Mouse (Mus musculus) liver, adult 2 months (tissue): ENCODE measurements around the gene Armc2. TPM values are rescaled to one million over a fixed set of nuclear protein-coding genes. Genes with fewer than 3 reads are reported as not detected.

Experiments
- DNase-seq: peaks from one replicate; pipeline ENCODE4 v3.0.0-alpha.2; 2011; ENCODE audit warnings: low read depth, low spot score; ENCODE audit errors: extremely low read depth
- H3K27ac ChIP-seq: fragments of 200-500 bp; replicated peaks from 2 replicates; pipeline ENCODE4 v1.5.1; 2012; ENCODE audit warnings: low read depth, mild to moderate bottlenecking, control low read depth, inconsistent platforms, low read length; ENCODE audit not compliant: insufficient read depth
- H3K27me3 ChIP-seq: fragments of 200-500 bp; 2 replicates; pipeline ENCODE4 v1.6.1; 2012; ENCODE audit warnings: mild to moderate bottlenecking, moderate library complexity, low read length, inconsistent platforms; ENCODE audit not compliant: control insufficient read depth, insufficient read depth
- H3K36me3 ChIP-seq: fragments of 200-500 bp; 2 replicates; pipeline ENCODE4 v1.6.1; 2012; ENCODE audit warnings: low read length, inconsistent platforms; ENCODE audit not compliant: control insufficient read depth, insufficient read depth
- H3K4me1 ChIP-seq: fragments of 200-500 bp; 2 replicates; pipeline ENCODE4 v1.6.1; 2011; ENCODE audit warnings: low read length; ENCODE audit not compliant: control insufficient read depth, insufficient read depth
- H3K4me3 ChIP-seq: fragments of 200-500 bp; 2 replicates; pipeline ENCODE4 v1.5.1; 2011; ENCODE audit warnings: low read depth, mild to moderate bottlenecking, control low read depth, low read length, moderate library complexity; ENCODE audit not compliant: insufficient read depth
- H3K79me2 ChIP-seq: fragments of 200-500 bp; 2 replicates; pipeline ENCODE4 v1.6.1; 2012; ENCODE audit warnings: inconsistent platforms, mild to moderate bottlenecking, low read length, moderate library complexity; ENCODE audit not compliant: control insufficient read depth, insufficient read depth
- H3K9ac ChIP-seq: fragments of 200-500 bp; 2 replicates; pipeline ENCODE4 v1.6.1; 2012; ENCODE audit warnings: low read depth, mild to moderate bottlenecking, control low read depth, inconsistent platforms, low read length
- CTCF ChIP-seq: fragments of 200-500 bp; IDR thresholded peaks from 2 replicates; pipeline ENCODE4 v1.5.1; 2011; ENCODE audit warnings: low read depth, low read length, control low read depth
- POLR2A ChIP-seq: fragments of 200-500 bp; IDR thresholded peaks from 2 replicates; pipeline ENCODE4 v1.6.1; 2011; ENCODE audit warnings: low read length, control low read depth; ENCODE audit not compliant: insufficient read depth; ENCODE audit errors: extremely low read depth
- WGBS: fragments of 180-500 bp; shearing (Covaris S2); methylation state at CpG from one replicate; pipeline ENCODE4 v1.1.7; 2018; 5-methylcytosine and 5-hydroxymethylcytosine counted together
- polyA plus RNA-seq: library from polyadenylated mRNA; depleted of rRNA; stranded (reverse); fragments of >200 nt; gene quantifications from 2 replicates; pipeline ENCODE4 v1.2.3, GENCODE M21; 2012
- total RNA-seq: library from RNA; depleted of rRNA; stranded (reverse); fragments of >200 nt; gene quantifications from 2 replicates; pipeline ENCODE4 v1.2.3, GENCODE M21; 2014

The Armc2 gene
- total and polyA plus RNA-seq, 2 experiments = 0.09 TPM; not detected in 1

DNA sequence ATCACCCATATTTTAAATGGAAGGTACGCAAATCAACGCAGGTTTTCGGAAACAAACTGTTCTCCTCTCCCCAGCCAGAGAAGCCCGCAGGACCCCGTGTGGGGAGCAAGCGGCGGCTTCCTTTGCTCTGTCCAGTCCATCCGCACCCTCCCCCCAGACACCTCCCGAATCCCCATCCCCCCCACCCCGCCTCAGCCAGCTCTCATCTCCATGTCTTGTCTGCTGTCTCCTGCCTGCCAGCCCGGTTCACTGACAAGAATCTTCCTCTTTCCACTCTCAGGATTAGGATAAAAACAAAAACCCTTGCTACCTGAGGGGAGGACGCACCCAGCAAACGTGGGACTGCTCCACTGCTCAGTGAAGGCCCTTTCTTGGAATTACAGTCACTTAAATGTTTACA, 27.3 kb downstream of the Armc2 start:
- WGBS = 63% methylated on average over 13 of the region's 13 CpGs
- TF ChIP-seq CTCF (no peak), POLR2A (no peak)
- Histone ChIP-seq H3K36me3 (no peaks in the 10 kb centered on the region), H3K27me3 (no peaks in the 10 kb centered on the region), H3K4me3 (no peak overlapping the region), H3K9ac (no peak overlapping the region), H3K79me2 (no peaks in the 10 kb centered on the region), H3K27ac (no peak overlapping the region), H3K4me1 (peaks cover 6% of the 10 kb centered on the region; the same call in 1 of the 2 replicates)
- no peak for DNase-seq

DNA sequence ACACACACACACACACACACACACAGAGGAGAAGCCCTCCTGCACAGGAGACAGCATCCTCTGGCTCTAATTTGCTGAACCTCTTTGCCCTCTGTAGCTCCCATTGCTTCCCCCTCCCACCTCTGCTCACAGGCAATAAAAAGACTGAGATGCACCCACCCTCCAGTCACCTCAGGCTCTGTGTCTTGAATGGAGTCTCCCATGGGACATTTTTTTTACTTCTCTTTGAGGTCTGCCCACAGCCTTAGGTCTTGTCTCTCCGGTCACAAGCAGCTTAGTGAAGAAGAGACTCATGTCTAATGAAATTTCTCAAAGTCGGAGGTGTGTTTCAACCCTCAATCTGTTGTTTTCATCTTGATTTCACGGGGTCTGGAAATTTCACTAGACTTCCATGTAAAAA, 29.3 kb downstream of the Armc2 start:
- H3K9ac ChIP-seq = no peak overlapping the region
- H3K27me3 ChIP-seq = no peaks in the 10 kb centered on the region
- WGBS = 96% methylated on average over 3 of the region's 3 CpGs
- H3K27ac ChIP-seq = no peak overlapping the region
- no peaks in the 10 kb centered on the region for H3K79me2 ChIP-seq
- DNase-seq = no peak
- no peaks in the 10 kb centered on the region for H3K36me3 ChIP-seq
- TF ChIP-seq POLR2A = no peak
- H3K4me1 ChIP-seq = peaks cover 6% of the 10 kb centered on the region; the same call in 1 of the 2 replicates
- no peak overlapping the region for H3K4me3 ChIP-seq

DNA sequence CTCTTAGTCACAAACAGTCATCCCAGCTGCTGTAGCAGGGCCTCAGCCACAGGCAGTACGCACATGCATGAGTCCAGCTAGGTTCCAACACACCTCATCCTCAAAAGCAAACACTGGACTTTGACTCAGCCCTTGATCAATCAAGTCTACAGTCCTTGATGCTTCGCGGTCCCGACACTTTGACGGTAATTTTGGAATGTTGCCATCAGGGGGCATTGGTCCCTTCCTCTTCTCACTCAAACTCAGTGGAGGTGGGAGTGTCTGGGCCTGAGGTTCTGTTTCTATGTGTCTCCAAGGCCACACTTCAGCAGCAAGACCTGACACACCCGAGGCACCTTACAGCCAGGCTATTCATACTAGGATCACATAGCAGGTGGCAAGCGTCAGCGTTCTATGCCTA, 32.1 kb downstream of the Armc2 start:
- DNase-seq = peak; percentile 36
- no peaks in the 10 kb centered on the region for H3K36me3 ChIP-seq
- H3K27ac ChIP-seq = no peak overlapping the region
- H3K9ac ChIP-seq = no peak overlapping the region
- no peak overlapping the region for H3K4me3 ChIP-seq
- 50% methylated on average over 8 of the region's 8 CpGs for WGBS
- no peak for TF ChIP-seq POLR2A
- no peak for TF ChIP-seq CTCF
- no peaks in the 10 kb centered on the region for H3K27me3 ChIP-seq
- no peaks in the 10 kb centered on the region for H3K79me2 ChIP-seq
- peaks cover 8% of the 10 kb centered on the region for H3K4me1 ChIP-seq

GRCm38 (mm10) chr10:41984221-41984620, 34.0 kb downstream of the Armc2 start:
- TF ChIP-seq CTCF = no peak
- TF ChIP-seq POLR2A = no peak
- no peaks in the 10 kb centered on the region for H3K36me3 ChIP-seq
- WGBS = 84% methylated on average over 6 of the region's 6 CpGs
- H3K27me3 ChIP-seq = no peaks in the 10 kb centered on the region
- H3K9ac ChIP-seq = no peak overlapping the region
- DNase-seq = no peak
- H3K4me1 ChIP-seq = peaks cover 6% of the 10 kb centered on the region
- no peak overlapping the region for H3K4me3 ChIP-seq
- no peak overlapping the region for H3K27ac ChIP-seq
- no peaks in the 10 kb centered on the region for H3K79me2 ChIP-seq

DNA sequence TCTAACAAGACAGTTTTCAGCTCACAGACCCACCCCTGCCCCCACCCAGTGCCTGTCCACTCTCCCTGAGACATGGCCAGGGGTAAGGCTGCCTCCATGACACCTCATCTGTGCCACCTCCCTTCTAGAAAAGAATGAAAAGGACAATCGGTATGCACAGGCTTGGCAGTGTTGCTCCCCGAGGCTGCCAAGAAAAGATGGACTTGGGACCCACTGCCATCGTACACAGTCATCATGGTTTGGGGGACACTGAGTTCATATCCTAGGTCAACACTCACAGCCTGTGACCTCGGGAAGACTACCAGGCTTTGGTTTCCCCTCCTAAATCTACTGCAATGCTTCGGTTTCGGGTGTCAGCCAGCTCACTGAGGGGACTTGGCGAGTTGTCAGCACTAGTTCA, 35.4 kb downstream of the Armc2 start:
- Histone ChIP-seq H3K36me3 (no peaks in the 10 kb centered on the region), H3K9ac (no peak overlapping the region), H3K79me2 (no peaks in the 10 kb centered on the region), H3K4me3 (no peak overlapping the region), H3K27ac (no peak overlapping the region), H3K4me1 (peaks cover 6% of the 10 kb centered on the region), H3K27me3 (no peaks in the 10 kb centered on the region)
- peak; percentile 79 for DNase-seq
- 19% methylated on average over 7 of the region's 7 CpGs for WGBS
- no peak for TF ChIP-seq POLR2A
- no peak for TF ChIP-seq CTCF

GRCm38 (mm10) chr10:41980772-41981383, 37.4 kb downstream of the Armc2 start:
- Histone ChIP-seq H3K36me3 (no peaks in the 10 kb centered on the region), H3K4me1 (peaks cover 6% of the 10 kb centered on the region), H3K79me2 (no peaks in the 10 kb centered on the region), H3K27me3 (no peaks in the 10 kb centered on the region), H3K9ac (no peak overlapping the region), H3K4me3 (no peak overlapping the region), H3K27ac (no peak overlapping the region)
- TF ChIP-seq POLR2A (no peak), CTCF (peak; percentile 44)
- DNase-seq = peak; percentile 74
- WGBS = 26% methylated on average over 6 of the region's 6 CpGs
